Mouse (Mus musculus): ENCODE results near the gene Irf2bp2.
A peak's percentile ranks its signal among the peaks of the same experiment; 100 is the strongest.

Gene Irf2bp2

DNA sequence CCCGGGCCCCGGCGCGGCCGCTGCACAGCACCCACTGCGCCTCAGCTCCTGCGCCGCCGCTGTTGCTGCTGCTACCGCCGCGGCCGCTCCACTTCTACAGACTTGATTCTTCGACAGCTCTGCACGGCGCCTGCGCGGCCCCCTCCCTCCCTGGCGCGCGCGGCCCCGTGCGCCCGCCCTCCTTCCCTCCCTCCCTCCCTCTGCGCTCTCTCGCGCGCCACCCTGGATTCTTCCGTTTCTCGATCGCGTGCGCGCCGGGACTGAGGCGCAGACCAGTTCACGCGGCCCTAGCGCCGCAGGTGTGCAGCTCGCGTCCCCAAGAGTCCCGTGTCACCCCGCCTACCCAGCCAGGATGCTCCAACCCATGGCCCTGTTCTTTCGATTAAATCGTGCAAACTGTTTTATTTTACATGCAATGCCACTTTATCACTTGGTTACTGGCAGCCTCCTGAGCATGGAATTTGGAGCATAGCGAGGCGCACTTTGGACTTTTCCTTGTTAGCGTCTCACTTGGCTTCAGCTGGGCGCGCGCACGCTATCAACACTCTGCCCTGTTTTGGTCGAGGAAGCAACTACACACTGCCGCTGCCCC lies at the start of gene Irf2bp2:
Gene Irf2bp2 (minus strand): TSS at position 98 of the 592 bp plus-strand sequence.
- peak; percentile 89 for DNase-seq

DNA sequence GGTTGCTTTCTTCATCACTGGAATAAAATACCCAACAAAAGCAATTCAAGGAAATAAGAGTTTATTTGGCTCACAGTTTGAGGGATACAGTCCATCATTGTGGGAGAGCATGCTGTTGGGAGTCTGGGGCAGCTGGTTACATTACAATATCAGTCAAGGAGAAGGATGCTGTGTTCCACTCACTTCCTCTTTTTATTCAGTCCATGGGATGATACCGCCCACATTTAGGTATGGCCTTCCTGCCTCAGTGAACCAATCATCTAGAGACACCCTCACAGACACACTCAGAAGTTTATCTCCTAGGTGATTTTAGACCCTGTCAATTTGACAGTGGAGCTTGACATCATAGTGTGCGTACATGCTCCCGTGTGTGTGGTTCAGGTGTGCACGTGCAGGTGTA lies 48.9 kb upstream of the Irf2bp2 start:
- DNase-seq = no peak

DNA sequence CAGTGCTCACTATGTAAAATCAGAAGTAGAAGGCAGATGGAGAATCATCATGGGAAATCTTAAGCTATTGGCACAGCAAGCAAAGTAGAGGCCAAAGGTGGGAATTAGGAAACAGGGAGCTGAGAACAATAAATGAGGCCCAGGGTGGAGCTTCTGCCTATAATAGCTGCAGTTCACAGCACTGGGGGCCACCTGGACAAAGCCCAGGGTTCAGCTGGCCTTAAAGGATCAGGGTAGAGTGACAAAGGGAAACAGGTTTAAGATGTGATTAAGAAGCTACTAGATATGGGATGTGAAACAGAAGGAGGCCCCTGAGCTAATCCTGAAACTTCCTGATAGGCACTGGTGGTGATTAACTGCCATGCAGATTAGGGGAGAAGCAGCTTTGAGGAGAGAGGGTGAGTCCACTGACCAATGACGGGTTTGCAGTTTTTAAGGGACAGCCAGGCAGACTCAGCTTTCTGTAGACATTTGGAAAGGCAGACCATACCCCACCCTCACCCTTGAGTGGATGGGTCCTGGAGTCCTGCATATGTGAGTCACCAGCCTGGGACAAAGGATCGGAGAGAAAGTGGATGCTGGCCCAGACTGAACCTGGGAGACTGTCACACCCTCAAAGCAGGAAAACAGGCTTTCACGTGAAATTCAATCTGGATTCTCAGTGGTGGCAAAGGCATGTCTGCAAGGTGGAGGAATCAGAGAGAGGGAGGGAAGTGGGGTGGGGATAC lies 47.9 kb upstream of the Irf2bp2 start:
- DNase-seq = no peak

- peak; percentile 28 to 58 for DNase-seq
Measured at GRCm38 (mm10) chr8:126639161-126639560, 45.4 kb upstream of the Irf2bp2 start.

DNA sequence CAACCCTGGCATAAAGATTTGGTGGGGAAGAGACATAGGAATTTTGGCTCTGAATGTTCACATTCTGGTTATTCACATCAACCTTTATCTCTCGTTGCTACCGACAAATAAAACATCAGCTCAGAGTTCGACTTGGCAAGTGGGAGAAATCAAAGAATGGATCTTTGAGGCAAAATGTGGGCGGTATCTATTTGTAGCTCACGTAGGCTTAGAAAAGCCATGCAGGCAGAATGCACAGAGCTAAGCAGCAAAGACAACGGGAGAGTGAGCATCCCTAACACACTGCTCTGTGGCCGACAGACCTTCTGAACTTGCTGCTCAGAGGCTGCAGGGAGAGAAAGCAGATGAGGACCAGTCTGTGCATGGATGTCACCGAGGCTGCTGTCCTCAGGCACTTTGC lies 44.2 kb upstream of the Irf2bp2 start:
- DNase-seq = no peak

DNA sequence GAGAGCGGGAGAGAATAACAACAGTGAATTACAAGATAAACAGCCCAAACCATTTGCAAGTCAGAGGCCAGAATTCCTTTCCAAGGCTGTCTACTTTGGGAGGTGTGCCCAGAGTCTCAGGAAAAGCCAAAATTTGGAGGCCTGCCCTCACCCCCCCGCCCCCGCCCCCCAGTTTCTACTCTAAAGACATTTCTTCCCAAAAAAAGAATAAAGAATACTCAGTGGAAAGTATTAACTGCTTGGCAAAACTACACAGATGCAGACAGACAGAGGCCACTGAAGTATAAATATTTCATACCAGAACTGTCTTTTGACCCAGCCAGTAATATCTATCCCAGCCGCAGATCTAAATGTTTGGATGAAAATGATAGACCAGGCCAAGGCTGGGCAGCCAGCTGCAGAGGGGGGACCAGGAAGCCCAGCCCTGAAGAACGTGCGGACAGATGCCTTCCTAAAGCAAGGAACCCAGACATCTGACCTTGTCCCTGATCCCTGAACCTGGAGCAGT lies 40.8 kb upstream of the Irf2bp2 start:
- peak; percentile 35 to 49 for DNase-seq

GRCm38 (mm10) chr8:126628616-126629015 lies 34.8 kb upstream of the Irf2bp2 start:
- DNase-seq = peak; percentile 33

DNA sequence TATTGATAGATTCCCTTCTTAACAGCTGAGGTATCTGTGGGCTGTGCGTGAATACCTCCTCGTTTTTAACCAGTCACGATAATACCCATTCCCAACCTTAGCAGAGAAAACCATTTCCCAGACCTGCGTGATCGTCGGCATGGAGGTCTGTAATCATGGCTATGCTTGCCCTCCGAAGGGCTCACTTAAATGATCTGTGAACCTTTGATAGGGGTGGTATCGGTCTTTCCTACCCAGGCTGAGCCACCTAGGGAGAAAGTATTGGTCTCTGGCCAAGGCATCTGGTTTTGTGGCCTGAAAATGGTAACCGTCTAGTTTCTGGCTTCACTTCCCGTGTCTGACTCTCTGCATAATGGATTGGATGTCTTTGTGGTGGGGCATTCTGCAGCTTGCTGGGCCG lies 32.6 kb upstream of the Irf2bp2 start:
- no peak for DNase-seq

- no peak for DNase-seq
Measured at GRCm38 (mm10) chr8:126622111-126622795, 28.5 kb upstream of the Irf2bp2 start.

- DNase-seq = no peak
Measured at GRCm38 (mm10) chr8:126620721-126621120, 26.9 kb upstream of the Irf2bp2 start.

DNA sequence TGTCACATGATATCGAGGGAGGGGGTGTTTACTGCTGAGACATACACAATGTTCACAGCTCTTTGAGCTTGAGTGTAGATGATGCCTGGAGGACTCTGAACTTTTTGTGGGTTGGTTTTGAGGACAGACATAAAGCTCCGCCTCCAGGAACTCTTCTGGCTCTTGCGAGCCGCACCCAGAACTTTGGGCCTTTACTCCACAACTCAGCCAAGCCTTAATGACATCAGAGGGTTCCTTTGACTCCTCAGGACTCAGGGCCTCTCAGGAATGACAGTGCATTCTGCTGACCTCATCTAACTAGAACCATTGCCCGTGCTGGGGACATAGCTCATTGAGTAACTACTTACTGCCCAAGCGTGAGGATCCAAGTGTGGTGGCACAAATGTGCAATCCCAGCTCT lies 25.7 kb upstream of the Irf2bp2 start:
- DNase-seq = no peak

DNA sequence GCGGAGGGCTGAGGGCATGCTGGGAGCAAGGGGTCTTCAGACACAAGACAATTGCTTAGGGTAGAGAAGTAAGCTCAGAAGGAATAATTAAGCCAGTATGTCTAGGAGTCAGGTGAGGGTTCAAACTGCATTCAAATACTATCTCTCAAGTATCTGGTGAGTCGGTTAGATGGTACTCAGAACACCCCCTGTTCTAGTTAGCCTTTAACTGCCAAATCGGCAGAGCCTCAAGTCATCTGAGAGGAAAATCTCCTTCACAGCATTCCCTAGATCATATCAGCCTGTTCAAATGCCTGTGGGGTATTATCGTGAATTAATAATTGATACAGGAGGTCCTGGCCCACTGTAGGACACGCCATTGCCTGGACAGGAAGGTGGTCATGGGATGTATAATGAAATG lies 23.9 kb upstream of the Irf2bp2 start:
- DNase-seq = no peak

GRCm38 (mm10) chr8:126616736-126617135 lies 22.9 kb upstream of the Irf2bp2 start:
- no peak for DNase-seq

- peak; percentile 87 to 89 for DNase-seq
Measured at GRCm38 (mm10) chr8:126615765-126616164, 22.0 kb upstream of the Irf2bp2 start.

GRCm38 (mm10) chr8:126614740-126615132 lies 20.9 kb upstream of the Irf2bp2 start:
- peak in 1 of 2 experiments; percentile 44 for DNase-seq

- DNase-seq = peak; percentile 76 to 84
Measured at GRCm38 (mm10) chr8:126614062-126614739, 20.4 kb upstream of the Irf2bp2 start.

- no peak for DNase-seq
Measured at GRCm38 (mm10) chr8:126613143-126613542, 19.4 kb upstream of the Irf2bp2 start.

DNA sequence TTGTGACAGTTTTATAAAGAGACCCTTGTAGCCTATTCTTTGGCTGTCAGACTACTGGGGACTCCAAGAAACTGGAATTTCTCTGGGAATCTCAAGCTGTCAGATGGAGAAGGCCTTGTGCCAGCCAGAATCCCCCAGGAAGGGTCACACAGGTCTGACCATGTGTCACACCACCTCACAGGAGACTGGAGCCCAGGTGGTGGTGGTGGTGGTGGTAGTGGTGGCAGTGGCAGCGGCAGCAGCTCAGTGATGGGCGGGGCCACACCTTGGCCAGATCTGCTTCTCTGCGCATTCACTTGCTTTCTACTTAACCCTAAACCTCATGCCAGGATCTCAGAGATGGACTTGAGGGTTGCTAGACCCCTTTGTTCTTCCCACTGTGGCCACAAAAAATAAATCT lies 19.0 kb upstream of the Irf2bp2 start:
- DNase-seq = no peak

DNA sequence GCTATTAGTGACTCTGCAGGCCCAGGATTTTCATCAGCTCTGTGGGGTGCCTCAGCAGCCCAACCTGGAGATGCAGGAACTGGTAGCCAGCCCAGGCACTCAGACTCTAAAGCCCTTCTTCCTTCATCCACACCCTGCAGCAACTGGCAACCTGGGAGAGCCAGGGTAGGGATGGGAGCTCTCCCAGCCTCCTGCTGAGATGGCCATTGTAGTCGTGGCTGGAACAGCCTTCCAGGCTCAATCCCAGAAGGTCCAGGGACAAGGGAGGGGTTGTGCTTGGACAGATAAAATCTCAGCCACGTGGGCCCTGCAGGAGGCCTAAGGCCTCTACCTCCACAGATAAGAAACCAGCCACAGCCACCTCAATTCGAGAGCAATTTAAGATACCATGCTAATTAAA lies 16.9 kb upstream of the Irf2bp2 start:
- DNase-seq = no peak

GRCm38 (mm10) chr8:126609556-126610263 lies 15.9 kb upstream of the Irf2bp2 start:
- peak; percentile 78 to 85 for DNase-seq

DNA sequence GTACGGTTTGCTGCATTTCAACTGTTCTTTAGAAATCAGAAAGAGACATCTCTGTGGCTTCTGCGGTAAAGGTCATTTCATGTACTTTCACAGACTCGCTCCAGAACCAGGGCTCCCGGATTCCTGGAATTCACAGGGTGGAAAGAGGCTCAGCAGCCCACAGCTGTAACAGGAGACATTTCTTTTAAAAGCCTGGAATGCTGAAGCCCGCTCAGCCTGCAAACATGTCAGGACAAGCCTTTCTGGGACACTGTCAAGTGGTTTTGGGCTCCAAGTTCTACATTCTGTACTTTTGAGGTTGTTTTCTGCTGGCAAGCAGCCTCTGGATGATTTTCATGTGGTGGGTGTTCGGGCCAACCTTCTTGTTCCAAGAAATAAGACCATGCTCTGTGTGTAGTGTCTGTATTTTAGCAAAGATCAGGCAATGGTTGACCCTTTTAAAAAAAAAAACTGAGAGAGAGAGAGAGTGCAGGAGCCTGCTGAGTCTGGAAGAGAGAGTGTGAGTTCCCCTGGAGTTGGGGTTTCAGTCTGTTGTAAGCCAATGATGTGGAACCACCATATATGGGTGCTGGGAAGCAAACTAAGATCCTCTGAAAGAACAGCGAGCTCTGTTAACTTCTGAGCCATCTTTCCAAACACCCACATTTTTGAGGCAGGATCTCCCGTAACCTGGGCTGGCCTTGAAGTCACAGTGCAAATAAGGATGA lies 9.6 kb upstream of the Irf2bp2 start:
- peak; percentile 57 to 75 for DNase-seq

DNA sequence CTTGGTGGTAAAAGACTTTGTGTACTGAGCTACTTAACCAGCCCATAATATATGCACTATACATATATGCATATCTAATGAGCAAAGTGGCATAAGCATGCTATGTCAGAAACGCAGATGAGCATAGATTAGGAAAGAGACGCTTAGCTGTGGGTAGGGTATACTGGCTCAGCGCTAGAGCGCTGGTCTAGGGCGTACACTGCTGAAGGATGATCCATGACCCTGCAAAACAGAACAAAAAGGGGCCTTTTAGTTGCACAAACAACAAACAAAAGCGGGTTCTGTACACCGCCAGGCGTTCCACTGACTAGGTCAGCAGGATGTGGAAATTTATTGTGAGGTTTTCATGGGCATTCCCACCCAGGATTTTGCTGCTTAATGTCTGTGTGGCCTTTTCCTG lies 8.9 kb upstream of the Irf2bp2 start:
- no peak for DNase-seq
